In genomic region chr5:72922796-72923195, GRCm38 (mm10) we compare ENCODE assay signal across 22 mouse cellular contexts. TPM values are rescaled to one million over a fixed set of nuclear protein-coding genes. Genes with fewer than 3 reads are reported as not detected.
"Had no signal": no experiment of that assay in that cellular context is flagged by ENCODE, and none has a peak within 500 bp of the region (broad histone marks: within the 10 kb centered on the region; RNA-seq: fewer than 3 reads in every experiment).

No protein-coding gene starts in this region.

- H3K4me1 ChIP-seq: liver, embryonic 15.5 days; neural tube, embryonic 12.5 days had no signal

- H3K9me3 ChIP-seq: liver, embryonic 15.5 days; midbrain, embryonic 13.5 days; midbrain, embryonic 15.5 days; neural tube, embryonic 12.5 days had no signal

- H3K27ac ChIP-seq: liver, embryonic 15.5 days; macrophage; midbrain, embryonic 13.5 days; midbrain, embryonic 15.5 days; neural tube, embryonic 12.5 days had no signal

- H3K36me3 ChIP-seq: liver, embryonic 15.5 days; midbrain, embryonic 13.5 days; midbrain, embryonic 15.5 days; neural tube, embryonic 12.5 days had no signal

- H3K27me3 ChIP-seq: liver, embryonic 15.5 days; midbrain, embryonic 13.5 days; midbrain, embryonic 15.5 days; neural tube, embryonic 12.5 days had no signal

- H3K9ac ChIP-seq: liver, embryonic 15.5 days; lung, embryonic 14.5 days; midbrain, embryonic 13.5 days; midbrain, embryonic 15.5 days; neural tube, embryonic 12.5 days had no signal

- DNase-seq: lung, adult 18-20 months; lung, embryonic 14.5 days; lung, postnatal 14 days; lung, postnatal 36 days; right cerebral cortex, postnatal 14 days; spleen, adult 18-20 months; thymus, adult 18-20 months; thymus, postnatal 14 days; thymus, postnatal 36 days had no signal

- H3K4me2 ChIP-seq: liver, embryonic 15.5 days; lung, embryonic 14.5 days; midbrain, embryonic 11.5 days; midbrain, embryonic 13.5 days; midbrain, embryonic 15.5 days; neural tube, embryonic 12.5 days had no signal

- H3K4me3 ChIP-seq: liver, embryonic 15.5 days; midbrain, embryonic 13.5 days; midbrain, embryonic 15.5 days; neural tube, embryonic 12.5 days had no signal

- ATAC-seq: midbrain, embryonic 13.5 days; midbrain, embryonic 15.5 days had no signal

RNA-seq across cellular contexts. Expression of gene Gm10135, which starts 51.7 kb away (rescaled TPM):
- total RNA-seq: midbrain, postnatal 0 days; monocyte, adult 5-6 weeks had no signal
- polyA plus RNA-seq: liver, embryonic 15.5 days; lung, embryonic 14.5 days; lung, embryonic 16.5 days; macrophage; midbrain, embryonic 11.5 days; midbrain, embryonic 13.5 days; midbrain, embryonic 15.5 days; midbrain, postnatal 0 days; neural tube, embryonic 12.5 days; neural tube, embryonic 14.5 days; stomach, embryonic 14.5 days; stomach, embryonic 16.5 days; thymus, postnatal 0 days had no signal
